Mouse (Mus musculus): ENCODE measurements at regions not wholly inside any gene's neighbourhood (a gene's known extent, or its start where the extent isn't known, plus 50 kb on each side); places are given as distances from the start of the nearest gene placed in this dataset.

- no peak for DNase-seq (ENCODE audit: extremely low spot score in 1 of 2, low spot score in 1 of 2)
These were observed 75.6 kb upstream of the Tmprss2 start for GRCm38 (mm10) chr16:97686561-97686960.

GRCm38 (mm10) chr16:97685603-97686285 lies 74.7 kb upstream of the Tmprss2 start:
- DNase-seq (ENCODE audit: extremely low spot score in 1 of 2, low spot score in 1 of 2): no peak

GRCm38 (mm10) chr16:97681191-97681590 lies 70.2 kb upstream of the Tmprss2 start:
- DNase-seq (ENCODE audit: extremely low spot score in 1 of 2, low spot score in 1 of 2): no peak

- DNase-seq (ENCODE audit: extremely low spot score in 1 of 2, low spot score in 1 of 2): no peak
These were observed 68.8 kb upstream of the Tmprss2 start for GRCm38 (mm10) chr16:97679820-97680219.

- no peak for DNase-seq (ENCODE audit: extremely low spot score in 1 of 2, low spot score in 1 of 2)
These were observed 68.3 kb upstream of the Tmprss2 start for GRCm38 (mm10) chr16:97679252-97679651.

- DNase-seq (ENCODE audit: extremely low spot score in 1 of 2, low spot score in 1 of 2): no peak
These were observed 66.6 kb upstream of the Tmprss2 start for GRCm38 (mm10) chr16:97677621-97678020.

GRCm38 (mm10) chr16:97673576-97673975 lies 62.6 kb upstream of the Tmprss2 start:
- no peak for DNase-seq (ENCODE audit: extremely low spot score in 1 of 2, low spot score in 1 of 2)

GRCm38 (mm10) chr16:97670131-97671038 lies 59.4 kb upstream of the Tmprss2 start:
- peak; percentile 11 to 34 for DNase-seq (ENCODE audit: extremely low spot score in 1 of 2, low spot score in 1 of 2)

- DNase-seq (ENCODE audit: extremely low spot score in 1 of 2, low spot score in 1 of 2): no peak
These were observed 56.5 kb upstream of the Tmprss2 start for GRCm38 (mm10) chr16:97667536-97667935.

- no peak for DNase-seq (ENCODE audit: extremely low spot score in 1 of 2, low spot score in 1 of 2)
These were observed 54.5 kb upstream of the Tmprss2 start for GRCm38 (mm10) chr16:97665518-97665917.
